Mouse (Mus musculus): ENCODE measurements at regions not wholly inside any gene's neighbourhood (a gene's known extent, or its start where the extent isn't known, plus 50 kb on each side); places are given as distances from the start of the nearest gene placed in this dataset.

GRCm38 (mm10) chr16:87102057-87102456 lies 251.9 kb upstream of the N6amt1 start:
- no peaks in the 10 kb centered on the region for H3K27me3 ChIP-seq (replicated peaks)
- H3K36me3 ChIP-seq (replicated peaks; ENCODE audit: low read length), result no peaks in the 10 kb centered on the region
- TF ChIP-seq FLI1 (IDR thresholded peaks at IDR 0.05; ENCODE audit: low read length), result no peak
- TF ChIP-seq GATA1 (IDR thresholded peaks at IDR 0.05; ENCODE audit: borderline replicate concordance, low read length), result no peak
- H3K4me3 ChIP-seq (replicated peaks), result no peak overlapping the region
- H3K4me1 ChIP-seq, result no peaks in the 10 kb centered on the region
- H3K9me3 ChIP-seq, result no peaks in the 10 kb centered on the region

- H3K36me3 ChIP-seq (replicated peaks; ENCODE audit: low read length), result no peaks in the 10 kb centered on the region
- no peak overlapping the region for H3K4me3 ChIP-seq (replicated peaks)
- H3K4me1 ChIP-seq, result no peaks in the 10 kb centered on the region
- no peaks in the 10 kb centered on the region for H3K27me3 ChIP-seq (replicated peaks)
- no peak for TF ChIP-seq FLI1 (IDR thresholded peaks at IDR 0.05; ENCODE audit: low read length)
- no peak for TF ChIP-seq GATA1 (IDR thresholded peaks at IDR 0.05; ENCODE audit: borderline replicate concordance, low read length)
- peaks cover 5% of the 10 kb centered on the region; the same call in 1 of the 2 replicates for H3K9me3 ChIP-seq
These were observed 262.0 kb upstream of the N6amt1 start for GRCm38 (mm10) chr16:87092011-87092410.

GRCm38 (mm10) chr16:87089322-87089721 lies 264.7 kb upstream of the N6amt1 start:
- H3K36me3 ChIP-seq (replicated peaks; ENCODE audit: low read length), result no peaks in the 10 kb centered on the region
- no peaks in the 10 kb centered on the region for H3K27me3 ChIP-seq (replicated peaks)
- H3K9me3 ChIP-seq, result peaks cover 6% of the 10 kb centered on the region; the same call in 1 of the 2 replicates
- H3K4me1 ChIP-seq, result no peaks in the 10 kb centered on the region
- TF ChIP-seq GATA1 (IDR thresholded peaks at IDR 0.05; ENCODE audit: borderline replicate concordance, low read length) (no peak), FLI1 (IDR thresholded peaks at IDR 0.05; ENCODE audit: low read length) (no peak)
- no peak overlapping the region for H3K4me3 ChIP-seq (replicated peaks)

GRCm38 (mm10) chr16:87083505-87083904 lies 270.5 kb upstream of the N6amt1 start:
- Histone ChIP-seq H3K36me3 (replicated peaks; ENCODE audit: low read length) (no peaks in the 10 kb centered on the region), H3K4me1 (no peaks in the 10 kb centered on the region), H3K4me3 (replicated peaks) (peak overlapping the region; percentile 25), H3K9me3 (peaks cover 10% of the 10 kb centered on the region; the same call in 1 of the 2 replicates), H3K27me3 (replicated peaks) (no peaks in the 10 kb centered on the region)
- TF ChIP-seq FLI1 (IDR thresholded peaks at IDR 0.05; ENCODE audit: low read length) (no peak), GATA1 (IDR thresholded peaks at IDR 0.05; ENCODE audit: borderline replicate concordance, low read length) (no peak)

- Histone ChIP-seq H3K4me3 (replicated peaks) (no peak overlapping the region), H3K9me3 (0 out of 2 replicates have a peak, but pooled peaks cover 2% of the 10 kb centered on the region), H3K36me3 (replicated peaks; ENCODE audit: low read length) (no peaks in the 10 kb centered on the region), H3K27me3 (replicated peaks) (no peaks in the 10 kb centered on the region), H3K4me1 (no peaks in the 10 kb centered on the region)
- no peak for TF ChIP-seq FLI1 (IDR thresholded peaks at IDR 0.05; ENCODE audit: low read length)
- TF ChIP-seq GATA1 (IDR thresholded peaks at IDR 0.05; ENCODE audit: borderline replicate concordance, low read length), result no peak
These were observed 276.6 kb upstream of the N6amt1 start for GRCm38 (mm10) chr16:87077385-87077784.

GRCm38 (mm10) chr16:87069294-87069693 lies 284.7 kb upstream of the N6amt1 start:
- Histone ChIP-seq H3K4me3 (replicated peaks) (no peak overlapping the region), H3K27me3 (replicated peaks) (no peaks in the 10 kb centered on the region), H3K9me3 (no peaks in the 10 kb centered on the region), H3K4me1 (no peaks in the 10 kb centered on the region), H3K36me3 (replicated peaks; ENCODE audit: low read length) (no peaks in the 10 kb centered on the region)
- TF ChIP-seq FLI1 (IDR thresholded peaks at IDR 0.05; ENCODE audit: low read length) (no peak), GATA1 (IDR thresholded peaks at IDR 0.05; ENCODE audit: borderline replicate concordance, low read length) (no peak)

- H3K27me3 ChIP-seq (replicated peaks), result no peaks in the 10 kb centered on the region
- no peak overlapping the region for H3K4me3 ChIP-seq (replicated peaks)
- H3K4me1 ChIP-seq, result no peaks in the 10 kb centered on the region
- H3K9me3 ChIP-seq, result no peaks in the 10 kb centered on the region
- H3K36me3 ChIP-seq (replicated peaks; ENCODE audit: low read length), result no peaks in the 10 kb centered on the region
- no peak for TF ChIP-seq GATA1 (IDR thresholded peaks at IDR 0.05; ENCODE audit: borderline replicate concordance, low read length)
- no peak for TF ChIP-seq FLI1 (IDR thresholded peaks at IDR 0.05; ENCODE audit: low read length)
These were observed 286.0 kb upstream of the N6amt1 start for GRCm38 (mm10) chr16:87067981-87068380.

- 0 out of 2 replicates have a peak, but pooled peaks cover 2% of the 10 kb centered on the region for H3K9me3 ChIP-seq
- no peak overlapping the region for H3K4me3 ChIP-seq (replicated peaks)
- H3K4me1 ChIP-seq, result no peaks in the 10 kb centered on the region
- no peaks in the 10 kb centered on the region for H3K36me3 ChIP-seq (replicated peaks; ENCODE audit: low read length)
- TF ChIP-seq FLI1 (IDR thresholded peaks at IDR 0.05; ENCODE audit: low read length) (no peak), GATA1 (IDR thresholded peaks at IDR 0.05; ENCODE audit: borderline replicate concordance, low read length) (no peak)
- H3K27me3 ChIP-seq (replicated peaks), result no peaks in the 10 kb centered on the region
These were observed 286.5 kb upstream of the N6amt1 start for GRCm38 (mm10) chr16:87067523-87067922.

- Histone ChIP-seq H3K4me3 (replicated peaks) (peak overlapping the region; percentile 56), H3K9me3 (peaks cover 18% of the 10 kb centered on the region), H3K4me1 (no peaks in the 10 kb centered on the region), H3K27me3 (replicated peaks) (no peaks in the 10 kb centered on the region), H3K36me3 (replicated peaks; ENCODE audit: low read length) (no peaks in the 10 kb centered on the region)
- TF ChIP-seq GATA1 (IDR thresholded peaks at IDR 0.05; ENCODE audit: borderline replicate concordance, low read length), result no peak
- TF ChIP-seq FLI1 (IDR thresholded peaks at IDR 0.05; ENCODE audit: low read length), result no peak
These were observed 293.5 kb upstream of the N6amt1 start for GRCm38 (mm10) chr16:87060473-87060872.

GRCm38 (mm10) chr16:87049741-87050383 lies 304.1 kb upstream of the N6amt1 start:
- no peaks in the 10 kb centered on the region for H3K36me3 ChIP-seq (replicated peaks; ENCODE audit: low read length)
- H3K9me3 ChIP-seq, result peaks cover 5% of the 10 kb centered on the region; the same call in 1 of the 2 replicates
- no peak for TF ChIP-seq GATA1 (IDR thresholded peaks at IDR 0.05; ENCODE audit: borderline replicate concordance, low read length)
- H3K4me3 ChIP-seq (replicated peaks), result no peak overlapping the region
- H3K27me3 ChIP-seq (replicated peaks), result no peaks in the 10 kb centered on the region
- H3K4me1 ChIP-seq, result no peaks in the 10 kb centered on the region
